Mouse (Mus musculus): ENCODE measurements around the gene S1pr5. TPM values are rescaled to one million over a fixed set of nuclear protein-coding genes. Genes with fewer than 3 reads are reported as not detected.
"Not testable (repeated sequence)": the region's sequence is repeated elsewhere in the genome, so short reads cannot be mapped to it uniquely, and the experiment has no call there.

The S1pr5 gene
- polyA plus RNA-seq, 1 experiment from 2014 or later: 2.8 TPM

DNA sequence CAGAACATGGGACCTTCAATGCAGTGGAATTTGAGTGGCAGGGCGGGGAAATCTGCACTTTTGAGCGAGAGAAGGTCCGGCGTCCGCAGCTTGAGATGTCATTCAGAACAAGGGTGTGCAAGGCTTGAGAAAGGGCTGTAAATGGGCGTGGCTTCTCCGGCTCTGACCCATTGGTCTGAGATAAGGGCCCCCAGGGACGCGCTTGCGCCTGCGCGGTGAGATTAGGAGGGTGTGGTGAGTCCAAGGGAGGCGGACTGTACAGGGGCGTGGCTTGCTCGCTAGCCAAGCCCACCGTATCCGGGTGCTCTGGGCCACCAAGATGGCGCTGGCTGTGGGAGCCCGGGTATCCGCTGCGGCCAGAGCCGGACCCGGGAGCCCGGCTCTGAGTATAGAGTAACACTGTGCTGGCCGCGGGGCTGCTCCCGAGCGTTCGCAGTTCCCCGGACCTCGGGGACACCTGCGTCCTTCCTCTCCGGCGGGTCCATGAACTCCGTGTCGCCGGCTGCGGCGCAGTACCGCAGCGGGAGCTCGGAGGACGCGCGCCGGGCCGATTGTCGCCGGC lies 16.8 kb upstream of the S1pr5 start, which contains the start of gene Atg4d:
Atg4d (plus strand) TSS at position 294 of the 562 bp plus-strand sequence.
- Histone ChIP-seq H3K4me3 (peak within 1 kb of the TSS; percentile 82), H3K9ac (peak within 1 kb of the TSS; percentile 90), H3K27me3 (peaks cover 3% of the 10 kb centered on the region; the same call in 1 of the 2 replicates), H3K27ac (peak within 1 kb of the TSS; percentile 85), H3K4me2 (peak within 1 kb of the TSS; percentile 90), H3K4me1 (replicated peaks) (peaks cover 25% of the 10 kb centered on the region), H3K36me3 (peaks cover 32% of the 10 kb centered on the region), H3K9me3 (no peaks in the 10 kb centered on the region)
- ATAC-seq (ENCODE audit: low FRiP score): peak; percentile 98
- WGBS: under 1% methylated on average over 49 of the region's 49 CpGs

DNA sequence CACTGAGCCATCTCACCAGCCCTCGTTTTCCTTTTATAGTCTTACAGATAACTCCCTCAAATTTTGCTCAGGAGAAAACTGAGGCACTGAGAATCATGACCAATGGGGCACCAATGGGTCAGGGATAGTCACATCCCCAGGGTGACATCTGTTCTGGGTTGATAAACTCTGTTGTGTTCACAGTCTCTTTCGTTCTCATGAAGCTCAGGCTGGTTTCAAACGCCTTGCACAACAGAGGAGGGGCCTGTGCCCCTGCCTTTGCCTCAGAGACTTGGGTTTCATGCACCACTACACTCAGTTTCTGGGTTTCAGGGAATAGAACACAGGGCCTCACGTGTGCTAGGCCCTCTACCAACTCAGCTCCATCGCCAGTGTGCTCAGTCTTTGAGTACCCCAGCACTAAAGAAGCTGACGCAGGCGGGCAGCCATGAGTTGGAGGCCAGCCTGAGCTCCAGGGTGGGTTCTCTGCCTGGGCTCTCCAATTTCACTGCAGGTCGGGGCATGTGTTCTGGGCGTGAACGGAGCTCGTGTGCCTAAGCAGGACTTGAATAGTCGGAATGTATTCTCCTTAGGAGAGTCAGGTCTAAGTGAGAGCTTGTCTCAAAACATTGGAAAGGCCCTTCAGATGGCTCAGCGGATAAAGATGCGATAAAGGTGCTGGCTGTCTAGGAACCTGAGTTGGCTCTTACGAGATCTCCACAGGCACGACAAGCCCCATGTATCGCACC lies 16.2 kb upstream of the S1pr5 start:
- Histone ChIP-seq H3K36me3 (peaks cover 27% of the 10 kb centered on the region), H3K4me2 (peak overlapping the region; percentile 90), H3K4me1 (replicated peaks) (peaks cover 25% of the 10 kb centered on the region), H3K27me3 (peaks cover 6% of the 10 kb centered on the region), H3K9me3 (no peaks in the 10 kb centered on the region), H3K4me3 (peak overlapping the region; percentile 82), H3K9ac (peak overlapping the region; percentile 65), H3K27ac (peak overlapping the region; percentile 85)
- WGBS: 19% methylated on average over 17 of the region's 17 CpGs
- peak; percentile 67 for ATAC-seq (ENCODE audit: low FRiP score)

- Histone ChIP-seq H3K4me3 (no peak overlapping the region), H3K27me3 (peaks cover 9% of the 10 kb centered on the region), H3K4me2 (no peak overlapping the region), H3K4me1 (replicated peaks) (peaks cover 19% of the 10 kb centered on the region), H3K36me3 (peaks cover 4% of the 10 kb centered on the region; the same call in 1 of the 2 replicates), H3K9me3 (no peaks in the 10 kb centered on the region), H3K9ac (no peak overlapping the region), H3K27ac (no peak overlapping the region)
- WGBS: 67% methylated on average over 2 of the region's 2 CpGs
- no peak for ATAC-seq (ENCODE audit: low FRiP score)
Measured at GRCm38 (mm10) chr9:21261831-21262230, 13.6 kb upstream of the S1pr5 start.

GRCm38 (mm10) chr9:21260491-21261040 lies 12.3 kb upstream of the S1pr5 start:
- ATAC-seq (ENCODE audit: low FRiP score): no peak
- Histone ChIP-seq H3K27me3 (peaks cover 13% of the 10 kb centered on the region), H3K4me1 (replicated peaks) (peaks cover 6% of the 10 kb centered on the region), H3K9ac (no peak overlapping the region; the same call in 1 of the 2 replicates), H3K4me3 (no peak overlapping the region), H3K9me3 (no peaks in the 10 kb centered on the region), H3K4me2 (no peak overlapping the region), H3K36me3 (no peaks in the 10 kb centered on the region), H3K27ac (no peak overlapping the region)
- WGBS: 87% methylated on average over 6 of the region's 6 CpGs

DNA sequence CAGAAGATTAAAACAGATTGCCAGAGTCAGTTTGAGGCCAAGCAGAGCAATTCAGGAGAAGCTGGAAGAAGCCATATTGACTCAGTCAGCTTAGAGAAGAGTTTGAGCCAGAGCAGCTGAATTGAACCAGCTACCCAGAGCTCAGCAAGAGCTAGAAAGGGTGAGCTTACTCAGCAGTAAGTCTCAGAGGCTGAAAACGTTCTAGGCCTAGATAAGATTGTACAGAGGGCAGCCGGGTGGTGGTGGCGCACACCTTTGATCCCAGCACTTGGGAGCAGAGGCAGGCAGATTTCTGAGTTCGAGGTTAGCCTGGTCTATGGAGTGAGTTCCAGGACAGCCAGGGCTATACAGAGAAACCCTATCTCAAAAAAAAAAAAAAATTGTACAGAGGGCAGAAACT lies 8.1 kb upstream of the S1pr5 start:
- H3K27me3 ChIP-seq: peaks cover 34% of the 10 kb centered on the region
- H3K4me2 ChIP-seq; H3K36me3 ChIP-seq; H3K27ac ChIP-seq; H3K9me3 ChIP-seq; H3K9ac ChIP-seq; H3K4me1 ChIP-seq (replicated peaks); H3K4me3 ChIP-seq; ATAC-seq (ENCODE audit: low FRiP score): not testable (repeated sequence)
- WGBS: 85% methylated on average over 4 of the region's 4 CpGs

GRCm38 (mm10) chr9:21254690-21255089 lies 6.4 kb upstream of the S1pr5 start:
- Histone ChIP-seq H3K4me1 (replicated peaks) (0 out of 2 replicates have a peak, but pooled peaks cover 4% of the 10 kb centered on the region), H3K27me3 (peaks cover 46% of the 10 kb centered on the region), H3K9ac (no peak overlapping the region), H3K4me3 (no peak overlapping the region), H3K27ac (no peak overlapping the region), H3K9me3 (no peaks in the 10 kb centered on the region), H3K36me3 (no peaks in the 10 kb centered on the region), H3K4me2 (no peak overlapping the region)
- ATAC-seq (ENCODE audit: low FRiP score): no peak

- H3K36me3 ChIP-seq: no peaks in the 10 kb centered on the region
- 72% methylated on average over 13 of the region's 13 CpGs for WGBS
- no peaks in the 10 kb centered on the region for H3K9me3 ChIP-seq
- no peak overlapping the region for H3K27ac ChIP-seq
- H3K27me3 ChIP-seq: peaks cover 75% of the 10 kb centered on the region
- no peak overlapping the region for H3K4me3 ChIP-seq
- H3K4me2 ChIP-seq: no peak overlapping the region
- H3K9ac ChIP-seq: no peak overlapping the region
- peaks cover 13% of the 10 kb centered on the region for H3K4me1 ChIP-seq (replicated peaks)
- ATAC-seq (ENCODE audit: low FRiP score): no peak
Measured at GRCm38 (mm10) chr9:21251116-21251735, 3.0 kb upstream of the S1pr5 start.

DNA sequence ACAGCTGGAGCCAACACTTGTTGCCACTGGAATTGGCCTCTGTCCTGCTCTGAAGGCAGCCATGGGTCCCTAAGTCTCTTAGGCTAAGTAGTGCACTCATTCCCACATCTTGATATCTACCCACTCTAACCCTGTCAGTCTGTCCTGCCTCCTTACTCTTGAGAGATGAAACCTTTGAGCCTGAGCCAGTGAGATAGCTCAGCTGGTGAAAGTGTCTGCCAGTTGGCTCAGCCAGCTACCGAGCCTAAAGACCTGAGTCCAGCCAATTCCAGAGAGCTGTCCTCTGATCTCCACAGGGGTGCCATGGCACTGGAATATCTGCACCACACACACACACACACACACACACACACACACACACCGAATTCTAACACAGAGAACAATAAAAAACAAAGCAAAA lies 2.3 kb upstream of the S1pr5 start:
- ATAC-seq (ENCODE audit: low FRiP score): no peak
- no peaks in the 10 kb centered on the region for H3K36me3 ChIP-seq
- H3K9ac ChIP-seq: no peak overlapping the region
- no peak overlapping the region for H3K4me2 ChIP-seq
- H3K4me1 ChIP-seq (replicated peaks): peaks cover 13% of the 10 kb centered on the region
- no peak overlapping the region for H3K27ac ChIP-seq
- peaks cover 79% of the 10 kb centered on the region for H3K27me3 ChIP-seq
- no peaks in the 10 kb centered on the region for H3K9me3 ChIP-seq
- H3K4me3 ChIP-seq: no peak overlapping the region
- 57% methylated on average over 2 of the region's 2 CpGs for WGBS

- Histone ChIP-seq H3K9ac (no peak overlapping the region), H3K27me3 (peaks cover 85% of the 10 kb centered on the region), H3K36me3 (no peaks in the 10 kb centered on the region), H3K4me2 (no peak overlapping the region), H3K4me1 (replicated peaks) (peaks cover 19% of the 10 kb centered on the region), H3K27ac (no peak overlapping the region), H3K9me3 (no peaks in the 10 kb centered on the region), H3K4me3 (no peak overlapping the region)
- no peak for ATAC-seq (ENCODE audit: low FRiP score)
- WGBS: 36% methylated on average over 17 of the region's 17 CpGs
Measured at GRCm38 (mm10) chr9:21249629-21250508, 1.6 kb upstream of the S1pr5 start.

DNA sequence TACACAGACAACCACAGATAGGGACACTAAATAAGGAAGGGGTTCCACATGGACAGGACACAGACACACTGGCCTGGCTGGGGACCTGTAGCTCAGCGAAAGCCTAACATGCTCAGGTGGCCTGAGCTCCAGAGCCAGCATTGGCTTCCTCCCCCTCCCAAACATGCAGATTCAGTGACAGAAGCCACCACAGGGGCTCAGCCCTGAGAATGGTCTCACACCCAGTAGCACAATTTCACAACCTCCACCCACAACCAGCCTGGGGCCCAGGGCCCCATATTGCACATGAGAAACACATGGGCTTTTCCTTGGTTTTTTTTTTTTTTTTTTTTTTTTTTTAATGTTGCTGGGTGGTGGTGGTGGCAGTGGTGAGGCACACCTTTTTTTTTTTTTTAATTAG lies 1.9 kb downstream of the S1pr5 start:
- no peak for ATAC-seq (ENCODE audit: low FRiP score)
- Histone ChIP-seq H3K27me3 (peaks cover 97% of the 10 kb centered on the region), H3K36me3 (no peaks in the 10 kb centered on the region), H3K4me2 (no peak overlapping the region), H3K9me3 (no peaks in the 10 kb centered on the region), H3K9ac (no peak overlapping the region), H3K4me3 (no peak overlapping the region), H3K27ac (no peak overlapping the region), H3K4me1 (replicated peaks) (peaks cover 36% of the 10 kb centered on the region)
- 44% methylated on average over 1 of the region's 1 CpGs for WGBS

GRCm38 (mm10) chr9:21245113-21245487 lies 3.1 kb downstream of the S1pr5 start:
- peak overlapping the region; percentile 78 for H3K27ac ChIP-seq
- no peak for ATAC-seq (ENCODE audit: low FRiP score)
- WGBS: 1% methylated on average over 16 of the region's 16 CpGs

More at GRCm38 (mm10) chr9:21245113-21245487, 3.1 kb downstream of the S1pr5 start:
- peak overlapping the region; percentile 76 for H3K4me2 ChIP-seq
- H3K4me3 ChIP-seq: peak overlapping the region; percentile 45
- no peaks in the 10 kb centered on the region for H3K9me3 ChIP-seq
- H3K36me3 ChIP-seq: no peaks in the 10 kb centered on the region
- peak overlapping the region; percentile 73 for H3K9ac ChIP-seq
- peaks cover 85% of the 10 kb centered on the region for H3K27me3 ChIP-seq
- peaks cover 36% of the 10 kb centered on the region for H3K4me1 ChIP-seq (replicated peaks)
